In the genomic region with DNA sequence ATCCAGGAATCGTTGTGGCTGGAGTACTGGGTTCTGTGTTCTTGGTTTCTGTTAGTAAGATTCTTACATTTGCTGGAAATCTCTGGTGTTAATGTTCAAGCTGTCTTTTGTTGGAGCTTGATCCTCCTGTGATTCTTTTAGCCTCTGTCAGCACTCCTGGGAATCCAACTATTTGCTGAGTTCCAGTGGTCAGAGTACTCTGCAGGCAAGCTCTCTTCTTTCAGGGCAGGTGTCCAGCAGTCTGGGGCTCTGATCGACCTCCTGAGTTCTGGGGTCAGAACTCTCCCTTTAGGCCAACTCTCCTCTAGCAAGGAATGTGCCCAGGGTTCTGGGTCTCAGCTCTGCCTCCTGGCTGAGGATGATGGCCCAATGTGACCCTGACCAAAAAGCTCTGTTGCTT, we compare ENCODE assay signal across 27 mouse cellular contexts.
DNase-seq lines count a peak whose midpoint lies in the region; ATAC-seq lines count a peak whose summit lies in the region.
"Had no signal": no experiment of that assay in that cellular context is flagged by ENCODE, and none has a peak within 500 bp of the region (broad histone marks: within the 10 kb centered on the region; RNA-seq: fewer than 3 reads in every experiment).

No protein-coding gene starts in this region.

- H3K4me3 ChIP-seq in kidney, embryonic 15.5 days (replicated peaks), result no peak overlapping the region
- H3K4me3 ChIP-seq: embryonic facial prominence, embryonic 12.5 days; embryonic facial prominence, embryonic 15.5 days; gastrocnemius, adult 2 months; heart, adult 2 months; hindbrain, embryonic 12.5 days; hindbrain, embryonic 15.5 days had no signal

- no peak overlapping the region for H3K4me2 ChIP-seq in kidney, embryonic 15.5 days
- H3K4me2 ChIP-seq: embryonic facial prominence, embryonic 12.5 days; embryonic facial prominence, embryonic 15.5 days; heart, embryonic 11.5 days; hindbrain, embryonic 12.5 days; hindbrain, embryonic 15.5 days had no signal

- H3K9ac ChIP-seq in kidney, embryonic 15.5 days, result no peak overlapping the region
- H3K9ac ChIP-seq: embryonic facial prominence, embryonic 12.5 days; embryonic facial prominence, embryonic 15.5 days; forebrain, postnatal 0 days; hindbrain, embryonic 12.5 days; hindbrain, embryonic 15.5 days had no signal

- DNase-seq in kidney, adult 11 months, result peak; percentile 58
- no peak for DNase-seq in kidney, postnatal 4 days
- DNase-seq in kidney, adult 8-10 months, result peak; percentile 55
- peak; percentile 16 to 45 for DNase-seq in kidney, postnatal 25 days
- no peak for DNase-seq in T-cell, adult 2 months (ENCODE audit: low spot score)
- DNase-seq: adrenal gland, adult 2 months; adrenal gland, postnatal 14 days; B cell, adult 2 months; cerebellum, adult 11 months; cerebellum, adult 2 months; cerebellum, adult 9-11 months; cerebellum, postnatal 25 days; forebrain, postnatal 0 days; gastrocnemius, adult 2 months; gastrocnemius, postnatal 25 days; heart, adult 2 months had no signal

- H3K36me3 ChIP-seq in kidney, embryonic 15.5 days, result no peaks in the 10 kb centered on the region
- H3K36me3 ChIP-seq: embryonic facial prominence, embryonic 12.5 days; embryonic facial prominence, embryonic 15.5 days; G1E; hindbrain, embryonic 12.5 days; hindbrain, embryonic 15.5 days had no signal

- WGBS in kidney, embryonic 15.5 days, result 87% methylated on average over 2 of the region's 2 CpGs

- H3K4me1 ChIP-seq in kidney, embryonic 15.5 days, result no peaks in the 10 kb centered on the region
- H3K4me1 ChIP-seq: embryonic facial prominence, embryonic 12.5 days; embryonic facial prominence, embryonic 15.5 days; hindbrain, embryonic 12.5 days; hindbrain, embryonic 15.5 days had no signal

- ATAC-seq in kidney, embryonic 15.5 days (replicated peaks; ENCODE audit: low FRiP score), result no peak
- ATAC-seq in inflammation-experienced regulatory T-cells, adult 6 months, result no peak
- ATAC-seq: forebrain, embryonic 14.5 days; forebrain, postnatal 0 days; Patski had no signal

- H3K9me3 ChIP-seq in kidney, embryonic 15.5 days (replicated peaks), result no peaks in the 10 kb centered on the region
- H3K9me3 ChIP-seq: embryonic facial prominence, embryonic 12.5 days; embryonic facial prominence, embryonic 15.5 days; hindbrain, embryonic 12.5 days; hindbrain, embryonic 15.5 days had no signal

- no peak overlapping the region for H3K27ac ChIP-seq in kidney, embryonic 15.5 days
- H3K27ac ChIP-seq: embryonic facial prominence, embryonic 12.5 days; embryonic facial prominence, embryonic 15.5 days; gastrocnemius, adult 2 months; heart, adult 2 months; hindbrain, embryonic 12.5 days; hindbrain, embryonic 15.5 days had no signal

- no peaks in the 10 kb centered on the region for H3K27me3 ChIP-seq in kidney, embryonic 15.5 days
- H3K27me3 ChIP-seq: CH12.LX; embryonic facial prominence, embryonic 12.5 days; embryonic facial prominence, embryonic 15.5 days; hindbrain, embryonic 12.5 days; hindbrain, embryonic 15.5 days; Patski had no signal

Comparison
In these comparisons a context has a peak if more than half of its experiments do, and no peak if none do; other contexts are left out.
1. DNase-seq: peak in kidney, adult 11 months (single experiment), kidney, adult 8-10 months (2 of 2) and kidney, postnatal 25 days (2 of 2); none in kidney, postnatal 4 days (0 of 2) and T-cell, adult 2 months (single experiment).